Mouse (Mus musculus): ENCODE results near the gene Lhfpl4.

GRCm38 (mm10) chr6:113195596-113195992 lies 410 bp upstream of the Lhfpl4 start:
- TF ChIP-seq CTCF (IDR thresholded peaks at IDR 0.05; ENCODE audit: extremely low read depth, insufficient read depth, insufficient read length, insufficient replicate concordance) (no peak), POLR2A (IDR thresholded peaks at IDR 0.05; ENCODE audit: low read depth, low read length) (no peak)
